Mouse (Mus musculus): ENCODE results near the gene Gm17349.

GRCm38 (mm10) chr15:99731678-99732077 lies 26.4 kb upstream of the Gm17349 start:
- TF ChIP-seq ZNF384 (IDR thresholded peaks at IDR 0.05; ENCODE audit: low read depth, low read length): no peak
- TF ChIP-seq MAFK (IDR thresholded peaks at IDR 0.05; ENCODE audit: insufficient read depth, low read depth, low read length): no peak
- no peak for TF ChIP-seq HCFC1 (IDR thresholded peaks at IDR 0.05; ENCODE audit: borderline replicate concordance, insufficient read depth, low read length)
- TF ChIP-seq CHD2 (IDR thresholded peaks at IDR 0.05; ENCODE audit: low read depth, low read length): no peak
- TF ChIP-seq ZC3H11A (IDR thresholded peaks at IDR 0.05; ENCODE audit: borderline replicate concordance, low read depth, low read length): no peak
